ENCODE assay signal across 13 mouse cellular contexts in genomic region chr6:38609892-38610291, GRCm38 (mm10). TPM values are rescaled to one million over a fixed set of nuclear protein-coding genes. Genes with fewer than 3 reads are reported as not detected.
"Had no signal": no experiment of that assay in that cellular context is flagged by ENCODE, and none has a peak within 500 bp of the region (broad histone marks: within the 10 kb centered on the region; RNA-seq: fewer than 3 reads in every experiment).

No protein-coding gene starts in this region.

- DNase-seq: kidney, adult 11 months; kidney, postnatal 14 days; lung, postnatal 4 days; right cerebral cortex, postnatal 14 days; thymus, adult 2 months; thymus, postnatal 25 days had no signal

- H3K27ac ChIP-seq: limb, embryonic 15.5 days; liver, embryonic 12.5 days; lung, embryonic 15.5 days; midbrain, embryonic 12.5 days; stomach, embryonic 15.5 days had no signal

- H3K4me3 ChIP-seq: limb, embryonic 15.5 days; liver, embryonic 12.5 days; lung, embryonic 15.5 days; midbrain, embryonic 12.5 days; stomach, embryonic 15.5 days had no signal

- H3K4me1 ChIP-seq: limb, embryonic 15.5 days; liver, embryonic 12.5 days; lung, embryonic 15.5 days; midbrain, embryonic 12.5 days; stomach, embryonic 15.5 days had no signal

- H3K9me3 ChIP-seq: limb, embryonic 15.5 days; liver, embryonic 12.5 days; lung, embryonic 15.5 days; midbrain, embryonic 12.5 days; stomach, embryonic 15.5 days had no signal

- ATAC-seq: liver, embryonic 12.5 days had no signal

- H3K4me2 ChIP-seq: limb, embryonic 15.5 days; liver, embryonic 12.5 days; lung, embryonic 15.5 days; midbrain, embryonic 12.5 days; stomach, embryonic 15.5 days had no signal

- H3K9ac ChIP-seq: limb, embryonic 15.5 days; liver, embryonic 12.5 days; lung, embryonic 15.5 days; midbrain, embryonic 12.5 days; stomach, embryonic 15.5 days had no signal

- H3K27me3 ChIP-seq: limb, embryonic 15.5 days; liver, embryonic 12.5 days; lung, embryonic 15.5 days; midbrain, embryonic 12.5 days; stomach, embryonic 15.5 days had no signal

RNA-seq across cellular contexts. Expression of gene Clec2l, which starts 53.0 kb away (rescaled TPM):
- total RNA-seq: megakaryocyte, adult 5-6 weeks had no signal
- polyA plus RNA-seq: liver, embryonic 16.5 days had no signal
